Mouse (Mus musculus): ENCODE measurements around the gene Fam206a. TPM values are rescaled to one million over a fixed set of nuclear protein-coding genes. Genes with fewer than 3 reads are reported as not detected.
A peak's percentile ranks its signal among the peaks of the same experiment; 100 is the strongest.

The Fam206a gene
- total RNA-seq (2021): 10 to 100 TPM; 17.8 to 17.9 TPM
- long read RNA-seq, full-length matches to known transcripts: 4 of 5 reads
- long read RNA-seq, partial matches to known transcripts: 0 of 5 reads
- long read RNA-seq, other reads (novel, unspliced or antisense): 1 of 5 reads

- peak; percentile 98 to 99 for DNase-seq (ENCODE audit: low spot score in 2 of 2)
Observed at GRCm38 (mm10) chr4:56801907-56802668, at the start of gene Fam206a, which contains the start of gene Elp1. Gene Fam206a, plus strand, starts transcription at chr4:56802345. Gene Elp1, minus strand, starts transcription at chr4:56802331.

- no peak for DNase-seq (ENCODE audit: low spot score in 2 of 2)
Observed at GRCm38 (mm10) chr4:56756021-56756420, 46.1 kb upstream of the Fam206a start.

- no peak for DNase-seq (ENCODE audit: low spot score in 2 of 2)
Observed at GRCm38 (mm10) chr4:56756966-56757600, 45.1 kb upstream of the Fam206a start.

- DNase-seq (ENCODE audit: low spot score in 2 of 2): no peak
Observed at GRCm38 (mm10) chr4:56757693-56758092, 44.5 kb upstream of the Fam206a start.

- DNase-seq (ENCODE audit: low spot score in 2 of 2): no peak
Observed at GRCm38 (mm10) chr4:56767861-56768284, 34.3 kb upstream of the Fam206a start.

GRCm38 (mm10) chr4:56768913-56769312 lies 33.2 kb upstream of the Fam206a start:
- DNase-seq (ENCODE audit: low spot score in 2 of 2): no peak

- DNase-seq (ENCODE audit: low spot score in 2 of 2): no peak
Observed at GRCm38 (mm10) chr4:56771065-56771464, 31.1 kb upstream of the Fam206a start.

- no peak for DNase-seq (ENCODE audit: low spot score in 2 of 2)
Observed at GRCm38 (mm10) chr4:56791373-56791772, 10.8 kb upstream of the Fam206a start.

GRCm38 (mm10) chr4:56802669-56803150 lies 565 bp downstream of the Fam206a start:
- DNase-seq (ENCODE audit: low spot score in 2 of 2): no peak

- no peak for DNase-seq (ENCODE audit: low spot score in 2 of 2)
Observed at GRCm38 (mm10) chr4:56809050-56809449, 6.9 kb downstream of the Fam206a start.

GRCm38 (mm10) chr4:56811642-56812041 lies 9.5 kb downstream of the Fam206a start:
- no peak for DNase-seq (ENCODE audit: low spot score in 2 of 2)

GRCm38 (mm10) chr4:56812096-56812495 lies 10.0 kb downstream of the Fam206a start:
- DNase-seq (ENCODE audit: low spot score in 2 of 2): no peak

GRCm38 (mm10) chr4:56815131-56815530 lies 13.0 kb downstream of the Fam206a start:
- DNase-seq (ENCODE audit: low spot score in 2 of 2): no peak

- DNase-seq (ENCODE audit: low spot score in 2 of 2): no peak
Observed at GRCm38 (mm10) chr4:56820017-56820550, 17.9 kb downstream of the Fam206a start.

- DNase-seq (ENCODE audit: low spot score in 2 of 2): no peak
Observed at GRCm38 (mm10) chr4:56824231-56824630, 22.1 kb downstream of the Fam206a start.

- DNase-seq (ENCODE audit: low spot score in 2 of 2): no peak
Observed at GRCm38 (mm10) chr4:56828932-56829331, 26.8 kb downstream of the Fam206a start.

- DNase-seq (ENCODE audit: low spot score in 2 of 2): peak; percentile 18 to 49
Observed at GRCm38 (mm10) chr4:56829511-56829921, 27.4 kb downstream of the Fam206a start.

- no peak for DNase-seq (ENCODE audit: low spot score in 2 of 2)
Observed at GRCm38 (mm10) chr4:56831013-56831609, 29.0 kb downstream of the Fam206a start.

GRCm38 (mm10) chr4:56831998-56832397 lies 29.9 kb downstream of the Fam206a start:
- DNase-seq (ENCODE audit: low spot score in 2 of 2): no peak

GRCm38 (mm10) chr4:56837661-56838060 lies 35.5 kb downstream of the Fam206a start:
- DNase-seq (ENCODE audit: low spot score in 2 of 2): no peak

GRCm38 (mm10) chr4:56840297-56840696 lies 38.2 kb downstream of the Fam206a start:
- DNase-seq (ENCODE audit: low spot score in 2 of 2): no peak
